ENCODE assay signal across 8 mouse cellular contexts in genomic region chr15:96377263-96377662, GRCm38 (mm10).
DNase-seq lines count a peak whose midpoint lies in the region; TF ChIP-seq lines count a peak whose summit lies in the region.
"Had no signal": no experiment of that assay in that cellular context is flagged by ENCODE, and none has a peak within 500 bp of the region (broad histone marks: within the 10 kb centered on the region; RNA-seq: fewer than 3 reads in every experiment).

No protein-coding gene starts in this region.

- no peaks in the 10 kb centered on the region for H3K27me3 ChIP-seq in heart, adult 2 months (ENCODE audit: control insufficient read depth, insufficient read depth, low read length)

- WGBS in heart, adult 2 months = 48% methylated on average over 5 of the region's 5 CpGs

- peak overlapping the region; percentile 39 for H3K27ac ChIP-seq in bone marrow macrophage, adult 2 months (ENCODE audit: insufficient read depth, low read depth, low read length)
- H3K27ac ChIP-seq in heart, adult 2 months = peak overlapping the region; percentile 17; the same call in 1 of the 2 replicates
- H3K27ac ChIP-seq: liver, embryonic 14.5 days had no signal

- H3K36me3 ChIP-seq in heart, adult 2 months (ENCODE audit: control insufficient read depth, insufficient read depth, low read length) = no peaks in the 10 kb centered on the region

- no peak overlapping the region for H3K4me3 ChIP-seq in bone marrow macrophage, adult 2 months (ENCODE audit: insufficient read depth, low read length)
- no peak overlapping the region for H3K4me3 ChIP-seq in heart, adult 2 months

- TF ChIP-seq POLR2A in bone marrow macrophage, adult 2 months (IDR thresholded peaks at IDR 0.05; ENCODE audit: borderline replicate concordance, low read depth, low read length) = no peak
- no peak for TF ChIP-seq POLR2A in heart, adult 2 months (IDR thresholded peaks at IDR 0.05; ENCODE audit: insufficient read depth, low read depth, low read length)

- TF ChIP-seq EP300 in heart, adult 2 months (IDR thresholded peaks at IDR 0.05; ENCODE audit: insufficient read depth, low read depth, low read length) = no peak

- intact Hi-C loops in heart, adult 2 months (cut with DNase I) = loop anchor here (10.0 kb wide), 1 partner anchor 612 kb away; no protein-coding TSS in a partner anchor
- intact Hi-C loops in left cerebral cortex, postnatal 36 days (cut with DNase I) = no loop called here

- H3K9ac ChIP-seq in heart, adult 2 months (ENCODE audit: low read depth, low read length) = no peak overlapping the region
- H3K9ac ChIP-seq: liver, embryonic 14.5 days had no signal

- H3K79me2 ChIP-seq in heart, adult 2 months (replicated peaks; ENCODE audit: control insufficient read depth, insufficient read depth, low read length) = no peaks in the 10 kb centered on the region

- peak; percentile 29 for DNase-seq in layer of hippocampus, adult 11-12 months (ENCODE audit: low spot score)
- DNase-seq in layer of hippocampus, adult 8-10 months (ENCODE audit: low spot score in 2 of 2) = no peak
- peak; percentile 40 to 49 for DNase-seq in heart, adult 2 months
- peak; percentile 47 to 67 for DNase-seq in lung, postnatal 4 days
- no peak for DNase-seq in left cerebral cortex, postnatal 36 days (ENCODE audit: low spot score in 2 of 2)
- no peak for DNase-seq in layer of hippocampus, postnatal 14 days (ENCODE audit: low spot score in 2 of 2)

- peaks cover 24% of the 10 kb centered on the region for H3K4me1 ChIP-seq in bone marrow macrophage, adult 2 months (ENCODE audit: control insufficient read depth, insufficient read depth, low read length)
- no peaks in the 10 kb centered on the region for H3K4me1 ChIP-seq in heart, adult 2 months (ENCODE audit: control insufficient read depth, insufficient read depth, low read length)

- no peak for TF ChIP-seq CTCF in bone marrow macrophage, adult 2 months (IDR thresholded peaks at IDR 0.05; ENCODE audit: low read depth, low read length)
- no peak for TF ChIP-seq CTCF in heart, adult 2 months (IDR thresholded peaks at IDR 0.05)

Comparison
In these comparisons a context has a peak if more than half of its experiments do, and no peak if none do; other contexts are left out.
1. DNase-seq: peak in layer of hippocampus, adult 11-12 months (single experiment), heart, adult 2 months (2 of 2) and lung, postnatal 4 days (2 of 2); none in layer of hippocampus, adult 8-10 months (0 of 2), left cerebral cortex, postnatal 36 days (0 of 2) and layer of hippocampus, postnatal 14 days (0 of 2).